In the genomic region with DNA sequence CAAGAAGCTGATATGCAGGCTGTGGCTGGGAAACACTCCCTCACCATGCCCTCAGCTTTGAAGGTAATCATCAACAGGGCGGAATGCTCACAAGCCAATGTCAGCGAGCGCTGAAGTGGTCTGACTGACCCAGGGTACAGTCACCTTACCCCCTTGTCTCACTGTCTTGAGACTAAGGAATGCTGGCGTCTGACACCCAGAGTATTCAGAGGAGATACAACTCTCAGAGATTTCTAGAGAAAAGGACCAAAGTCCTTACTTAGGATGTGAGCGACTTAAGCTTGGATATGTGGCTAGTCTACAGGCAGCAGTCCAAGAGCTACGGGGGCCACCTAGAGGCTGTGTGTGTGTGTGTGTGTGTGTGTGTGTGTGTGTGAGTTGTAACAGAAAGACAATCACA, we compare ENCODE assay signal across 10 mouse cellular contexts.
DNase-seq lines count a peak whose midpoint lies in the region; ATAC-seq and TF ChIP-seq lines count a peak whose summit lies in the region.
"Had no signal": no experiment of that assay in that cellular context is flagged by ENCODE, and none has a peak within 500 bp of the region (broad histone marks: within the 10 kb centered on the region; RNA-seq: fewer than 3 reads in every experiment).

No protein-coding gene starts in this region.

- no peak overlapping the region for H3K4me3 ChIP-seq in lung, embryonic 14.5 days (ENCODE audit: low read depth, low read length)
- H3K4me3 ChIP-seq in forebrain, embryonic 10.5 days, result no peak overlapping the region

- peaks cover 37% of the 10 kb centered on the region for H3K4me1 ChIP-seq in lung, embryonic 14.5 days (ENCODE audit: insufficient read depth)
- peaks cover 16% of the 10 kb centered on the region for H3K4me1 ChIP-seq in forebrain, embryonic 10.5 days

- H3K27me3 ChIP-seq in lung, embryonic 14.5 days (ENCODE audit: insufficient read depth, low read length), result no peaks in the 10 kb centered on the region
- H3K27me3 ChIP-seq in forebrain, embryonic 10.5 days (ENCODE audit: poor library complexity, severe bottlenecking), result no peaks in the 10 kb centered on the region

- DNase-seq in cerebellum, postnatal 14 days, result peak; percentile 24 to 42
- DNase-seq in cerebellum, postnatal 4 days (ENCODE audit: low spot score in 2 of 2), result no peak
- peak; percentile 26 for DNase-seq in lung, embryonic 14.5 days
- no peak for DNase-seq in lung, postnatal 25 days (ENCODE audit: low spot score)
- peak; percentile 72 for DNase-seq in kidney, postnatal 10 days
- DNase-seq in lung, postnatal 4 days, result peak; percentile 40 to 68
- DNase-seq in forebrain, embryonic 10.5 days (ENCODE audit: extremely low spot score, low spot score), result no peak
- DNase-seq in cerebellum, adult 11-12 months, result no peak

- no peak overlapping the region for H3K9ac ChIP-seq in lung, embryonic 14.5 days

- no peaks in the 10 kb centered on the region for H3K9me3 ChIP-seq in lung, embryonic 14.5 days (ENCODE audit: low read depth, low read length)
- H3K9me3 ChIP-seq in forebrain, embryonic 10.5 days, result no peaks in the 10 kb centered on the region

- peaks cover 10% of the 10 kb centered on the region; the same call in 1 of the 2 replicates for H3K36me3 ChIP-seq in lung, embryonic 14.5 days (ENCODE audit: insufficient read depth)
- peaks cover 10% of the 10 kb centered on the region; the same call in 1 of the 2 replicates for H3K36me3 ChIP-seq in forebrain, embryonic 10.5 days (replicated peaks)

- ATAC-seq in lung, embryonic 14.5 days (ENCODE audit: insufficient read depth), result no peak; the same call in 1 of the 2 replicates

- TF ChIP-seq CTCF in lung, embryonic 14.5 days (IDR thresholded peaks at IDR 0.05; ENCODE audit: low read depth), result peak; percentile 22; the same call in 1 of the 2 replicates

- peak overlapping the region; percentile 46; the same call in 1 of the 2 replicates for H3K27ac ChIP-seq in lung, embryonic 14.5 days (ENCODE audit: low read depth)
- H3K27ac ChIP-seq in forebrain, embryonic 10.5 days, result no peak overlapping the region

- H3K4me2 ChIP-seq in lung, embryonic 14.5 days, result no peak overlapping the region
- H3K4me2 ChIP-seq: heart, embryonic 11.5 days; midbrain, embryonic 11.5 days had no signal

- 54% methylated on average over 6 of the region's 6 CpGs for WGBS in lung, embryonic 14.5 days
- 92% methylated on average over 6 of the region's 6 CpGs for WGBS in forebrain, embryonic 10.5 days

Comparison
In these comparisons a context has a peak if more than half of its experiments do, and no peak if none do; other contexts are left out.
1. DNase-seq: peak in cerebellum, postnatal 14 days (2 of 2), lung, embryonic 14.5 days (single experiment), kidney, postnatal 10 days (single experiment) and lung, postnatal 4 days (2 of 2); none in cerebellum, postnatal 4 days (0 of 2), lung, postnatal 25 days (single experiment), forebrain, embryonic 10.5 days (single experiment) and cerebellum, adult 11-12 months (single experiment).